Comparison of ENCODE assay signal across 15 mouse cellular contexts in the genomic region with DNA sequence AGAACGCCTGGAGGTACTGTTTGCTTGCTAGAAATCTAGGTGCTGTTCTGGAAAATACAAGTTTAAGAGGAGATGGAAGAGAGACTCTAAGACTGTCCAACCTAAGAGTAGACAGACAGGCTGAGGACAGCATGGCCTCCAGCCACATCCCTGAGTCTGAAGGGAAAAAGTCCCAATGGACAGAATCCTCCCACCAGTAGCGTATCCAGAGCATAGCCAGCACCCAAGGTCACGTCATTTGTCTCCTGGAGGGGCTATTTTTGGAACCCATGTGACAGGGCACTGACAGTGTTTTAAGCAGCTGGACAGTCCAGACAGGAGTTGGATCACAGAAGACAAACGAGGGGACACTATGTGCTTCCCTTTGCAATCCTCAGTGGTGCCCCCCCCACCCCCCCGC. TPM values are rescaled to one million over a fixed set of nuclear protein-coding genes. Genes with fewer than 3 reads are reported as not detected.
A peak's percentile ranks its signal among the peaks of the same experiment; 100 is the strongest.
DNase-seq lines count a peak whose midpoint lies in the region; ATAC-seq and TF ChIP-seq lines count a peak whose summit lies in the region.
"Had no signal": no experiment of that assay in that cellular context is flagged by ENCODE, and none has a peak within 500 bp of the region (broad histone marks: within the 10 kb centered on the region; RNA-seq: fewer than 3 reads in every experiment).

No protein-coding gene starts in this region.

- no peak overlapping the region for H3K4me3 ChIP-seq in gastrocnemius, adult 2 months
- no peak overlapping the region for H3K4me3 ChIP-seq in heart, embryonic 12.5 days
- H3K4me3 ChIP-seq in lung, postnatal 0 days (ENCODE audit: low read depth, low read length): no peak overlapping the region
- no peak overlapping the region for H3K4me3 ChIP-seq in left cerebral cortex, adult 2 months
- H3K4me3 ChIP-seq: limb, embryonic 15.5 days; lung, embryonic 15.5 days; midbrain, embryonic 15.5 days; neural tube, embryonic 13.5 days had no signal

- peak; percentile 71 for DNase-seq in gastrocnemius, adult 2 months
- no peak for DNase-seq in gastrocnemius, postnatal 10 days
- DNase-seq in brain, adult 2 months (ENCODE audit: low read depth, low spot score): peak; percentile 10
- peak; percentile 61 for DNase-seq in lung, postnatal 0 days (ENCODE audit: low spot score)
- no peak for DNase-seq in left cerebral cortex, adult 11 months (ENCODE audit: low spot score)
- no peak for DNase-seq in frontal cortex, postnatal 25 days (ENCODE audit: low spot score in 2 of 2)
- DNase-seq in left cerebral cortex, adult 2 months (ENCODE audit: extremely low spot score in 1 of 2, low spot score in 2 of 2): no peak
- DNase-seq: cerebellum, postnatal 10 days had no signal

- H3K27ac ChIP-seq in gastrocnemius, adult 2 months: peak overlapping the region; percentile 86
- peak overlapping the region; percentile 72 for H3K27ac ChIP-seq in heart, embryonic 12.5 days (ENCODE audit: poor library complexity, severe bottlenecking)
- H3K27ac ChIP-seq in lung, postnatal 0 days (ENCODE audit: low read length): no peak overlapping the region
- H3K27ac ChIP-seq in left cerebral cortex, adult 2 months: no peak overlapping the region
- H3K27ac ChIP-seq: kidney, postnatal 0 days; limb, embryonic 15.5 days; lung, embryonic 15.5 days; midbrain, embryonic 15.5 days; neural tube, embryonic 13.5 days had no signal

- WGBS in heart, embryonic 12.5 days: 42% methylated on average over 5 of the region's 5 CpGs
- 60% methylated on average over 5 of the region's 5 CpGs for WGBS in lung, postnatal 0 days

- peak; percentile 75; the same call in 1 of the 2 replicates for ATAC-seq in heart, embryonic 12.5 days (ENCODE audit: insufficient number of reproducible peaks, low FRiP score)
- peak; percentile 84 for ATAC-seq in lung, postnatal 0 days
- ATAC-seq: midbrain, embryonic 15.5 days had no signal

- TF ChIP-seq CTCF in gastrocnemius, adult 2 months (IDR thresholded peaks at IDR 0.05): no peak
- TF ChIP-seq CTCF in lung, postnatal 0 days (IDR thresholded peaks at IDR 0.05): no peak
- no peak for TF ChIP-seq CTCF in left cerebral cortex, adult 2 months (IDR thresholded peaks at IDR 0.05)

- H3K9ac ChIP-seq in heart, embryonic 12.5 days: no peak overlapping the region
- H3K9ac ChIP-seq in lung, postnatal 0 days (replicated peaks; ENCODE audit: low read depth): no peak overlapping the region
- H3K9ac ChIP-seq: limb, embryonic 15.5 days; lung, embryonic 15.5 days; midbrain, embryonic 15.5 days; neural tube, embryonic 13.5 days had no signal

- no peaks in the 10 kb centered on the region for H3K27me3 ChIP-seq in heart, embryonic 12.5 days (replicated peaks)
- H3K27me3 ChIP-seq in lung, postnatal 0 days (replicated peaks; ENCODE audit: insufficient read depth, low read length): no peaks in the 10 kb centered on the region
- H3K27me3 ChIP-seq: limb, embryonic 15.5 days; lung, embryonic 15.5 days; midbrain, embryonic 15.5 days; neural tube, embryonic 13.5 days had no signal

- peaks cover 20% of the 10 kb centered on the region for H3K4me1 ChIP-seq in heart, embryonic 12.5 days (replicated peaks)
- no peaks in the 10 kb centered on the region for H3K4me1 ChIP-seq in lung, postnatal 0 days (ENCODE audit: insufficient read depth, low read depth, low read length)
- H3K4me1 ChIP-seq: limb, embryonic 15.5 days; lung, embryonic 15.5 days; neural tube, embryonic 13.5 days had no signal

- no peak for TF ChIP-seq EP300 in lung, postnatal 0 days (IDR thresholded peaks at IDR 0.05)

- intact Hi-C loops in gastrocnemius, adult 2 months (cut with DNase I): loop anchor here (5.0 kb wide), 1 partner anchor 42 kb away; no protein-coding TSS in a partner anchor
- intact Hi-C loops in left cerebral cortex, adult 2 months (cut with DNase I): no loop called here

- no peaks in the 10 kb centered on the region for H3K9me3 ChIP-seq in heart, embryonic 12.5 days (replicated peaks)
- H3K9me3 ChIP-seq in lung, postnatal 0 days (ENCODE audit: low read length): no peaks in the 10 kb centered on the region
- H3K9me3 ChIP-seq: limb, embryonic 15.5 days; lung, embryonic 15.5 days; midbrain, embryonic 15.5 days; neural tube, embryonic 13.5 days had no signal

- no peak overlapping the region for H3K4me2 ChIP-seq in heart, embryonic 12.5 days
- no peak overlapping the region for H3K4me2 ChIP-seq in lung, postnatal 0 days (replicated peaks; ENCODE audit: low read depth, low read length)
- H3K4me2 ChIP-seq: limb, embryonic 15.5 days; lung, embryonic 15.5 days; midbrain, embryonic 15.5 days; neural tube, embryonic 13.5 days had no signal

- H3K36me3 ChIP-seq in heart, embryonic 12.5 days: no peaks in the 10 kb centered on the region
- no peaks in the 10 kb centered on the region for H3K36me3 ChIP-seq in lung, postnatal 0 days (ENCODE audit: insufficient read depth, low read length)
- H3K36me3 ChIP-seq: G1E; limb, embryonic 15.5 days; lung, embryonic 15.5 days; midbrain, embryonic 15.5 days; neural tube, embryonic 13.5 days had no signal

RNA-seq across cellular contexts. Expression of a gene that starts 46.3 kb away (rescaled TPM):
- 100 to 1,000 TPM; 190 to 201 TPM for total RNA-seq in gastrocnemius, adult 2 months (2021)
- total RNA-seq in gastrocnemius, postnatal 10 days (2021): 100 to 1,000 TPM; 227 to 232 TPM
- 66.2 and 69.1 TPM in 2 replicates for polyA plus RNA-seq in heart, embryonic 12.5 days (2016; fragmentation: Nextera tagmentation; extraction: Ambion mirVana)
- polyA plus RNA-seq in lung, postnatal 0 days (2015; fragmentation: Nextera tagmentation; extraction: Ambion mirVana): 91.0 and 94.3 TPM in 2 replicates
- total RNA-seq in left cerebral cortex, adult 2 months (2021): 10 to 100 TPM; 52.4 to 57.4 TPM

Comparison
In these comparisons a context has a peak if more than half of its experiments do, and no peak if none do; other contexts are left out.
1. DNase-seq: peak in gastrocnemius, adult 2 months (single experiment), brain, adult 2 months (single experiment) and lung, postnatal 0 days (single experiment); none in gastrocnemius, postnatal 10 days (single experiment), left cerebral cortex, adult 11 months (single experiment), frontal cortex, postnatal 25 days (0 of 2) and left cerebral cortex, adult 2 months (0 of 2).
2. H3K27ac ChIP-seq: peak in gastrocnemius, adult 2 months (single experiment) and heart, embryonic 12.5 days (single experiment); none in lung, postnatal 0 days (single experiment) and left cerebral cortex, adult 2 months (single experiment).